Mouse (Mus musculus): Measurements from ENCODE around the gene Serpinb9f. TPM values are rescaled to one million over a fixed set of nuclear protein-coding genes. Genes with fewer than 3 reads are reported as not detected.

Gene Serpinb9f
- polyA plus RNA-seq (2014; fragmentation: Illumina TruSeq; extraction: RNeasy Lipid Tissue Mini Kit (QIAGEN cat#74804); ENCODE audit: low replicate concordance) = not detected

DNA sequence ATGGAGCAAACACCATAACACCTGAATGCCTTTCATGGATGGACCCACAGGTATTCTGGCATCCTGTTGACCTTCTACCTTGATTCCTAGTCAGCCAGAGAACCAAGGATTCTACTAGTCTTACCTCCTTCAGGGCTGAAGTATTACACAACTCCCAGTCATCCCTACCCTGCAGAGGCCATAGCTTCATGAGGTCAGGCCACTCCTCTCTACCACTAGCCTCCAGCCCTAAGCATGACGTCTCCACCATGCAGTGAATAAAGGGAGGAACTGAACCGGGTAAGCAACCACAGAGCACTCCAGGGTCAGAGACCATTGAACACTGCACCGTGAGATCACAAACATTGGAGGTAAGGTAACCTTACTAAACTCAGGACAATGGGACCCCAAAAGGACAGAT, at the start of gene Serpinb9f:
Gene Serpinb9f (plus strand): TSS at position 301 of the 400 bp plus-strand sequence.

Other genes starting within 250 kb of the Serpinb9f start
- gene Serpinb1b, start 245.5 kb upstream of the Serpinb9f start, polyA plus RNA-seq (2014; fragmentation: Illumina TruSeq; extraction: RNeasy Lipid Tissue Mini Kit (QIAGEN cat#74804); ENCODE audit: low replicate concordance) = 0.41 TPM
- not detected for gene Serpinb9c, start 164.3 kb upstream of the Serpinb9f start, polyA plus RNA-seq (2014; fragmentation: Illumina TruSeq; extraction: RNeasy Lipid Tissue Mini Kit (QIAGEN cat#74804); ENCODE audit: low replicate concordance)
- gene Serpinb9d, start 131.1 kb upstream of the Serpinb9f start, polyA plus RNA-seq (2014; fragmentation: Illumina TruSeq; extraction: RNeasy Lipid Tissue Mini Kit (QIAGEN cat#74804); ENCODE audit: low replicate concordance) = not detected
- not detected for gene Serpinb9e, start 74.5 kb upstream of the Serpinb9f start, polyA plus RNA-seq (2014; fragmentation: Illumina TruSeq; extraction: RNeasy Lipid Tissue Mini Kit (QIAGEN cat#74804); ENCODE audit: low replicate concordance)
- gene Gm11397, start 71.7 kb downstream of the Serpinb9f start, polyA plus RNA-seq (2014; fragmentation: Illumina TruSeq; extraction: RNeasy Lipid Tissue Mini Kit (QIAGEN cat#74804); ENCODE audit: low replicate concordance) = not detected
- not detected for gene Serpinb9g, start 160.7 kb downstream of the Serpinb9f start, polyA plus RNA-seq (2014; fragmentation: Illumina TruSeq; extraction: RNeasy Lipid Tissue Mini Kit (QIAGEN cat#74804); ENCODE audit: low replicate concordance)

All from small intestine, adult 10 weeks (tissue).